Mouse (Mus musculus): ENCODE measurements around the gene Ttc28. TPM values are rescaled to one million over a fixed set of nuclear protein-coding genes. Genes with fewer than 3 reads are reported as not detected.

The Ttc28 gene
- polyA plus RNA-seq, 1 experiment, result 6.7 TPM

DNA sequence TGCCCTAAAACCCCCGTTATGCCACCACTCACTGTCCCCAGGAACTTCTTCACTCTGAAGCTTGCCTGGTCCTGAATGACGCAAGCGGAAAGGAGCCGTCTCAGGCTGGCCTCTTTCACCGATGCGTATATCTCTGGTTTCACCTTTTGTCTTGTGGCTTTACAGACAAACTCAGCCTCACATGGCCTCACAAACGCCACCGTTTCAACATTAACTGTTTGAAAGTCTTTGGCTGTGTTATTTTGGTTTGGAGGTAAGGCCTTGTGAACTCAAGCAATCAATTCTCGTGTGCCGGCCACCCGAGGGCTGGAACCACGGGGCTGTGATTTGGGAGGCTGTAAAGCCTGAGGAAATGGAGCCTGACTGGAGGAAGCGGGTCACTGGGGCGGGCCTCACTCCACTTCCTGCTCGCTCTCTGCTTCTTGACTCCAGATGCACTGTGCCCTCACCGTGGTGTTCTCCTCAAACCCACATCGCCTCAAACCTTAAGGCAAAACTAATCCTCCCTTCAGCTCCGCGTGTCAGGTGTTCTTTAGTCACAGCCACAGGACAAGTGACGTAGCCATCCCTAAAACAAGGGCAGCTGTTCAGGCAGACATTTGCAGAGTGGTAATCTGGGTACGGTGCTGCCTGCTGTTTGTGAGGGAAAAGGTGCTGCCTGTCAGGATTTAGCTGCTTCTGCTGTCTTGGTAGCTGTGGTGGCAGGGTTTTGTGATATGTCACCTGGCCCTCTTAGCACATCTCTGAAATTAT lies 298.9 kb downstream of the Ttc28 start:
- TF ChIP-seq FLI1 (IDR thresholded peaks at IDR 0.05; ENCODE audit: low read length), result no peak
- no peak for TF ChIP-seq GATA1 (IDR thresholded peaks at IDR 0.05; ENCODE audit: borderline replicate concordance, low read length)
- Histone ChIP-seq H3K4me1 (peaks cover 27% of the 10 kb centered on the region), H3K27me3 (replicated peaks) (peaks cover 62% of the 10 kb centered on the region), H3K36me3 (replicated peaks; ENCODE audit: low read length) (peaks cover 4% of the 10 kb centered on the region), H3K9me3 (peaks cover 5% of the 10 kb centered on the region; the same call in 1 of the 2 replicates), H3K4me3 (replicated peaks) (peak overlapping the region; percentile 74)

DNA sequence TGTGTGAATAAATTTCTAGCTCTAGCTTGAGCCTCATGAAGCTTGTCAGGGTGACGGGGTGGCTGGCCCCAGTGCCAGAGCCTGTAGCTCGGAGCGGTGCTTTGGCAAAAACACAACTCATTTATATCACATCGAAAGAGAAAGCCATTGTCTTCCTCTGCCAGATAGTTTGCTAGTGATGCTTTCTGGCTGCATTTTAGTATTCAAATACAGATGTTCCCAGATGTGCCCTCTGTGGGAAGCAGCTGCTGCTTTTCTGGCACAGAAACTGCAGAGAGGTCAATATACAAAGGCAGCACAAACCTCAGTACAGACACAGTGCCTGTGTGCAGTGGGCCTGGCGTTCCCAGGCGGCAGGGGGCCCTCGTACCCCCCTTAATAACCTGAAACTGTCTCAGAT lies 300.0 kb downstream of the Ttc28 start:
- peaks cover 4% of the 10 kb centered on the region for H3K36me3 ChIP-seq (replicated peaks; ENCODE audit: low read length)
- TF ChIP-seq FLI1 (IDR thresholded peaks at IDR 0.05; ENCODE audit: low read length), result no peak
- no peak for TF ChIP-seq GATA1 (IDR thresholded peaks at IDR 0.05; ENCODE audit: borderline replicate concordance, low read length)
- peaks cover 62% of the 10 kb centered on the region for H3K27me3 ChIP-seq (replicated peaks)
- peaks cover 27% of the 10 kb centered on the region for H3K4me1 ChIP-seq
- no peak overlapping the region for H3K4me3 ChIP-seq (replicated peaks)
- H3K9me3 ChIP-seq, result peaks cover 5% of the 10 kb centered on the region; the same call in 1 of the 2 replicates

DNA sequence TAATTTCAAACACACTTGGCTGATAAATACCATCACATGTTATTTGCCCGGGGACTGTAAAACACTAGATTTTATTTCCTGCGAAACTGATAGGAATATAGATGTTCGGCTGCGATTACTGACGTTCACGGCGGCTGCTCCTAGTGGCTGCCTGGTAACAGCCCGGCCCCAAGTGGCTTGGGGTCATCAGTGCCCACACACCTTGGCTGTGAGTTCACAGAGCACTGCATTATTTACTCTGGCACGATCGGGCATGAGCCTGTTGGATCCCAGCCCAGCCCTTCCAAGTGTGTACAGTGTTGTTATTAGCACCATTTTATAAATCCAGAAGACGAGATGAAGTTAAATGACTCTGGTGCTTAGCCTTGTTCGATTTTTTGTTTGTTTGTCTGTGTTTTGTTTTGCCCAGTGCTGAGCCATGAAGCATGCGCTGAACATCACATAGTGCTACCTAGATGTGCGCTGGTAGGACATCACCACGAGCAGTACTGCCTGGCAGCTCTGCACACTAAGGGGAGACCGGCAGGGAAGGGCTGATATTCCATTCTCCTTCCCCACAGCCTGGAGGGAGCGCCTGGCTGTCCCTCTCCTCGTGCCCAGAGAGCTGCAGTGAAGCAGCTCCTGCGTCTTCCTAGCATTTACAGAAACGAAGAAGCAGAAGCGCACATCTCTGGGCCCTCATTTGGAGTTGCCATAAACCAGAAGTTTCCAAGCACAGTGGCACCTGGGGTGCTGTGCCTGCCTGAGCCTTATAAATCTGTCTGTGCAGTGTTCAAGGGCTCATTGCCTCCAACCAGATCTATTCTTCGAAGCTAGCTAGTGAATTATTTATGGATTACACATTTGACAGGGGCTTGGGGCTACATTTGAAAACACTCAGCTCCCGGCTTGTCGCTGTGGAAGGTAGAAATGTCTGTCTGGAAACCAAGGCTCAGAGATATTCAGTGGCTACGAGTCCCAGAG lies 300.8 kb downstream of the Ttc28 start:
- Histone ChIP-seq H3K4me1 (peaks cover 30% of the 10 kb centered on the region), H3K27me3 (replicated peaks) (peaks cover 60% of the 10 kb centered on the region), H3K9me3 (peaks cover 5% of the 10 kb centered on the region; the same call in 1 of the 2 replicates), H3K36me3 (replicated peaks; ENCODE audit: low read length) (peaks cover 4% of the 10 kb centered on the region), H3K4me3 (replicated peaks) (no peak overlapping the region)
- TF ChIP-seq GATA1 (IDR thresholded peaks at IDR 0.05; ENCODE audit: borderline replicate concordance, low read length) (no peak), FLI1 (IDR thresholded peaks at IDR 0.05; ENCODE audit: low read length) (no peak)

- Histone ChIP-seq H3K27me3 (replicated peaks) (peaks cover 61% of the 10 kb centered on the region), H3K4me3 (replicated peaks) (no peak overlapping the region), H3K36me3 (replicated peaks; ENCODE audit: low read length) (peaks cover 4% of the 10 kb centered on the region), H3K4me1 (peaks cover 29% of the 10 kb centered on the region), H3K9me3 (peaks cover 5% of the 10 kb centered on the region; the same call in 1 of the 2 replicates)
- no peak for TF ChIP-seq FLI1 (IDR thresholded peaks at IDR 0.05; ENCODE audit: low read length)
- TF ChIP-seq GATA1 (IDR thresholded peaks at IDR 0.05; ENCODE audit: borderline replicate concordance, low read length), result no peak
Measured at GRCm38 (mm10) chr5:111181204-111181912, 301.8 kb downstream of the Ttc28 start.

- Histone ChIP-seq H3K9me3 (no peaks in the 10 kb centered on the region), H3K4me3 (replicated peaks) (no peak overlapping the region), H3K4me1 (peaks cover 19% of the 10 kb centered on the region), H3K27me3 (replicated peaks) (peaks cover 34% of the 10 kb centered on the region), H3K36me3 (replicated peaks; ENCODE audit: low read length) (peaks cover 4% of the 10 kb centered on the region)
- TF ChIP-seq GATA1 (IDR thresholded peaks at IDR 0.05; ENCODE audit: borderline replicate concordance, low read length) (no peak), FLI1 (IDR thresholded peaks at IDR 0.05; ENCODE audit: low read length) (no peak)
Measured at GRCm38 (mm10) chr5:111186600-111186999, 307.0 kb downstream of the Ttc28 start.

- no peaks in the 10 kb centered on the region for H3K9me3 ChIP-seq
- H3K27me3 ChIP-seq (replicated peaks), result peaks cover 46% of the 10 kb centered on the region
- peak overlapping the region; percentile 56 for H3K4me3 ChIP-seq (replicated peaks)
- H3K4me1 ChIP-seq, result peaks cover 22% of the 10 kb centered on the region
- H3K36me3 ChIP-seq (replicated peaks; ENCODE audit: low read length), result no peaks in the 10 kb centered on the region
- TF ChIP-seq FLI1 (IDR thresholded peaks at IDR 0.05; ENCODE audit: low read length), result no peak
Measured at GRCm38 (mm10) chr5:111191972-111192371, 312.4 kb downstream of the Ttc28 start.

GRCm38 (mm10) chr5:111194829-111195228 lies 315.2 kb downstream of the Ttc28 start:
- Histone ChIP-seq H3K4me1 (peaks cover 26% of the 10 kb centered on the region), H3K4me3 (replicated peaks) (no peak overlapping the region), H3K27me3 (replicated peaks) (peaks cover 64% of the 10 kb centered on the region), H3K36me3 (replicated peaks; ENCODE audit: low read length) (no peaks in the 10 kb centered on the region), H3K9me3 (no peaks in the 10 kb centered on the region)
- no peak for TF ChIP-seq FLI1 (IDR thresholded peaks at IDR 0.05; ENCODE audit: low read length)
- no peak for TF ChIP-seq GATA1 (IDR thresholded peaks at IDR 0.05; ENCODE audit: borderline replicate concordance, low read length)

DNA sequence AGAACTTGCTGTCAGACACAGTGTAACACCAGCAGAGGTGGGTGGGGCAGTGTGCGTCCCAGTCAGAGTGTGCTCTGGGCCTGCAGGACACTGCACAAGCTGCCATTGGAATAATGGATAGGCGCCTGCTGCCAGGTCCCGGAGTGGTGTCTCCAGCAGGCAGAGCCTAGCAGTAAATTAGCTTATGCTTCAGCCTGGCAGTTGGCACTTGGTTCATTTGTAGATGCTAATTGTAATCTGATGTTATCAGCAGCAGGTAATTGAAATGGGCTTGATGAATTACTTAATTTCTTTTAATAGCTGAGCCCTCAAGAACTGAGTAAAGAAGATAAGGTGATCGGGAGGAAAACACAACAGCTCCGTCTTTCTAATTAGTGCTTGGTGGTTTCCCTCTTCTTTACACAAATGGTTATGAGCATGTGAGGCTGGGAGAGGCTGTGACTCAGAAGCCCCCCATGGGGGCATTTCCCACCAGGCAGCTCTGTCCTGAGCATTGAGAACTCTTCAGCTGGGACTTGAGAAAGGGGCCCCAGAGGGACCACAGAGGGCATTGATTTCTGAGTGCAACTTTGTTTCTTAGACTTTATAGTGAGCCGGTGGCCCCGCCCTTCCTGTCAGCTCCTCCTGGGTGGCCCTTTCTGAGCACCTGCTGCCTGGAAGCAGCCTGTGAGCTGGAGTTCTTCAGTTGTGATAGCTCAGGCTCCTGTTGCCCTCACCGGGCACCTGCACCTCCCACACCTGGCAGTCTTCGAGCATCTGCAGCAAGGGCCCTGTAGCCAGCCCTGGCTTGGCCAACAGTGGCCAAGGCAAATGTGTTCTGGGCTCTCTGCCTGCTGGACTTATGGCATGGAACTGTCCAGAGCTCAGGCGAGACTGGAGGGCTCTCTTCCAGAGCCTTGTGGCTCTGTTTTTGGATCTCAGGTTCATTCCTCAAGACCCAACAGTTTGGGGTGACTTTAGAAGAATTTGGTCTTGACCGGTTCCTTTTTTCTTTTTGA lies 316.2 kb downstream of the Ttc28 start:
- peaks cover 61% of the 10 kb centered on the region for H3K27me3 ChIP-seq (replicated peaks)
- peaks cover 24% of the 10 kb centered on the region for H3K4me1 ChIP-seq
- no peak overlapping the region for H3K4me3 ChIP-seq (replicated peaks)
- no peaks in the 10 kb centered on the region for H3K36me3 ChIP-seq (replicated peaks; ENCODE audit: low read length)
- H3K9me3 ChIP-seq, result no peaks in the 10 kb centered on the region
- TF ChIP-seq FLI1 (IDR thresholded peaks at IDR 0.05; ENCODE audit: low read length), result no peak
- TF ChIP-seq GATA1 (IDR thresholded peaks at IDR 0.05; ENCODE audit: borderline replicate concordance, low read length), result no peak
